In genomic region chrX:95738253-95738652, GRCm38 (mm10) we compare ENCODE assay signal across 11 mouse cellular contexts. TPM values are rescaled to one million over a fixed set of nuclear protein-coding genes. Genes with fewer than 3 reads are reported as not detected.
DNase-seq lines count a peak whose midpoint lies in the region; ATAC-seq and TF ChIP-seq lines count a peak whose summit lies in the region.
"Had no signal": no experiment of that assay in that cellular context is flagged by ENCODE, and none has a peak within 500 bp of the region (broad histone marks: within the 10 kb centered on the region; RNA-seq: fewer than 3 reads in every experiment).

No protein-coding gene starts in this region.

- no peaks in the 10 kb centered on the region for H3K4me1 ChIP-seq in hindbrain, postnatal 0 days (ENCODE audit: insufficient read depth, low read length)
- no peaks in the 10 kb centered on the region for H3K4me1 ChIP-seq in hindbrain, embryonic 13.5 days (replicated peaks)
- no peaks in the 10 kb centered on the region for H3K4me1 ChIP-seq in midbrain, embryonic 16.5 days (ENCODE audit: control insufficient read depth, insufficient read depth, low read length)
- H3K4me1 ChIP-seq: limb, embryonic 15.5 days; neural tube, embryonic 13.5 days; stomach, embryonic 15.5 days had no signal

- 38% methylated on average over 2 of the region's 2 CpGs for WGBS in hindbrain, postnatal 0 days
- WGBS in hindbrain, embryonic 13.5 days = 45% methylated on average over 2 of the region's 2 CpGs
- 41% methylated on average over 2 of the region's 2 CpGs for WGBS in midbrain, embryonic 16.5 days

- TF ChIP-seq CTCF in hindbrain, postnatal 0 days (IDR thresholded peaks at IDR 0.05; ENCODE audit: low read depth) = peak; percentile 36

- no peaks in the 10 kb centered on the region for H3K9me3 ChIP-seq in hindbrain, postnatal 0 days (ENCODE audit: low read length)
- 0 out of 2 replicates have a peak, but pooled peaks cover 4% of the 10 kb centered on the region for H3K9me3 ChIP-seq in hindbrain, embryonic 13.5 days
- no peaks in the 10 kb centered on the region for H3K9me3 ChIP-seq in midbrain, embryonic 16.5 days (replicated peaks; ENCODE audit: control insufficient read depth, low read length, poor library complexity, severe bottlenecking)
- H3K9me3 ChIP-seq: limb, embryonic 15.5 days; neural tube, embryonic 13.5 days; stomach, embryonic 15.5 days had no signal

- no peaks in the 10 kb centered on the region for H3K36me3 ChIP-seq in hindbrain, postnatal 0 days (ENCODE audit: insufficient read depth, low read length)
- H3K36me3 ChIP-seq in hindbrain, embryonic 13.5 days = no peaks in the 10 kb centered on the region
- H3K36me3 ChIP-seq in splenic B cell, adult 2 months (ENCODE audit: control insufficient read depth, insufficient read depth, low read length, poor library complexity, severe bottlenecking) = no peaks in the 10 kb centered on the region
- no peaks in the 10 kb centered on the region for H3K36me3 ChIP-seq in midbrain, embryonic 16.5 days (ENCODE audit: control insufficient read depth, insufficient read depth, low read length)
- H3K36me3 ChIP-seq: limb, embryonic 15.5 days; neural tube, embryonic 13.5 days; stomach, embryonic 15.5 days had no signal

- H3K4me3 ChIP-seq in hindbrain, postnatal 0 days (ENCODE audit: low read length) = no peak overlapping the region
- no peak overlapping the region for H3K4me3 ChIP-seq in hindbrain, embryonic 13.5 days
- H3K4me3 ChIP-seq in midbrain, embryonic 16.5 days (ENCODE audit: low read depth, low read length) = no peak overlapping the region
- H3K4me3 ChIP-seq: limb, embryonic 15.5 days; neural tube, embryonic 13.5 days; stomach, embryonic 15.5 days had no signal

- H3K27me3 ChIP-seq in hindbrain, postnatal 0 days (ENCODE audit: insufficient read depth, low read length) = no peaks in the 10 kb centered on the region
- no peaks in the 10 kb centered on the region for H3K27me3 ChIP-seq in hindbrain, embryonic 13.5 days
- no peaks in the 10 kb centered on the region for H3K27me3 ChIP-seq in splenic B cell, adult 2 months (ENCODE audit: control insufficient read depth, insufficient read depth, low read length, poor library complexity, severe bottlenecking)
- H3K27me3 ChIP-seq in midbrain, embryonic 16.5 days (ENCODE audit: control insufficient read depth, insufficient read depth, low read depth, low read length) = no peaks in the 10 kb centered on the region
- H3K27me3 ChIP-seq: limb, embryonic 15.5 days; neural tube, embryonic 13.5 days; stomach, embryonic 15.5 days had no signal

- no peak for ATAC-seq in CD4-positive, CD25-positive, alpha-beta regulatory T cell, adult 4 months
- no peak for ATAC-seq in hindbrain, postnatal 0 days
- ATAC-seq in hindbrain, embryonic 13.5 days (ENCODE audit: low FRiP score) = no peak
- no peak for ATAC-seq in midbrain, embryonic 16.5 days

- no peak overlapping the region for H3K9ac ChIP-seq in hindbrain, postnatal 0 days (replicated peaks; ENCODE audit: low read length)
- H3K9ac ChIP-seq in hindbrain, embryonic 13.5 days = no peak overlapping the region
- H3K9ac ChIP-seq in midbrain, embryonic 16.5 days (ENCODE audit: low read depth, low read length) = no peak overlapping the region
- H3K9ac ChIP-seq: limb, embryonic 15.5 days; neural tube, embryonic 13.5 days; stomach, embryonic 15.5 days had no signal

- peak; percentile 48 for DNase-seq in CD4-positive, CD25-positive, alpha-beta regulatory T cell, adult 2 months (ENCODE audit: low read depth, low spot score)
- DNase-seq in hindbrain, postnatal 0 days (ENCODE audit: low spot score) = peak; percentile 1
- peak; percentile 3 for DNase-seq in right cerebral cortex, postnatal 4 days
- DNase-seq in right cerebral cortex, adult 2 months (ENCODE audit: low spot score in 2 of 2) = no peak
- peak; percentile 33 for DNase-seq in splenic B cell, adult 2 months (ENCODE audit: low read depth, low spot score)

- H3K27ac ChIP-seq in hindbrain, postnatal 0 days = no peak overlapping the region
- no peak overlapping the region for H3K27ac ChIP-seq in hindbrain, embryonic 13.5 days
- no peak overlapping the region for H3K27ac ChIP-seq in midbrain, embryonic 16.5 days (ENCODE audit: low read length)
- H3K27ac ChIP-seq: limb, embryonic 15.5 days; neural tube, embryonic 13.5 days; stomach, embryonic 15.5 days had no signal

- H3K4me2 ChIP-seq in hindbrain, postnatal 0 days (ENCODE audit: low read depth, low read length) = no peak overlapping the region
- no peak overlapping the region for H3K4me2 ChIP-seq in hindbrain, embryonic 13.5 days
- H3K4me2 ChIP-seq in midbrain, embryonic 16.5 days (ENCODE audit: low read length) = no peak overlapping the region
- H3K4me2 ChIP-seq: limb, embryonic 15.5 days; neural tube, embryonic 13.5 days; stomach, embryonic 15.5 days had no signal

RNA-seq across cellular contexts. Expression of gene Zc3h12b, which starts 26.8 kb away (rescaled TPM):
- polyA plus RNA-seq in CD4-positive, CD25-positive, alpha-beta regulatory T cell, adult 4 months (2017; shearing (Covaris generic)) = 1 to 10 TPM; 1.2 to 2.0 TPM
- total RNA-seq in hindbrain, postnatal 0 days (2014; rRNA removed) = 7.9 and 8.8 TPM in 2 replicates
- 3.7 and 4.6 TPM in 2 replicates for polyA plus RNA-seq in hindbrain, postnatal 0 days (2015; fragmentation: Nextera tagmentation; extraction: Ambion mirVana)
- 2.6 and 2.7 TPM in 2 replicates for polyA plus RNA-seq in hindbrain, embryonic 13.5 days (2015; fragmentation: Nextera tagmentation; extraction: Ambion mirVana)
- 3.0 and 3.4 TPM in 2 replicates for polyA plus RNA-seq in midbrain, embryonic 16.5 days (2015; fragmentation: Nextera tagmentation; extraction: Ambion mirVana)

Comparison
In these comparisons a context has a peak if more than half of its experiments do, and no peak if none do; other contexts are left out.
1. DNase-seq: peak in CD4-positive, CD25-positive, alpha-beta regulatory T cell, adult 2 months (single experiment), hindbrain, postnatal 0 days (single experiment), right cerebral cortex, postnatal 4 days (single experiment) and splenic B cell, adult 2 months (single experiment); none in right cerebral cortex, adult 2 months (0 of 2).